Mouse (Mus musculus): ENCODE results near the gene Igdcc3. TPM values are rescaled to one million over a fixed set of nuclear protein-coding genes. Genes with fewer than 3 reads are reported as not detected.

Igdcc3 gene
- total and polyA plus RNA-seq, 3 experiments, result 0.49 TPM; not detected in 2

DNA sequence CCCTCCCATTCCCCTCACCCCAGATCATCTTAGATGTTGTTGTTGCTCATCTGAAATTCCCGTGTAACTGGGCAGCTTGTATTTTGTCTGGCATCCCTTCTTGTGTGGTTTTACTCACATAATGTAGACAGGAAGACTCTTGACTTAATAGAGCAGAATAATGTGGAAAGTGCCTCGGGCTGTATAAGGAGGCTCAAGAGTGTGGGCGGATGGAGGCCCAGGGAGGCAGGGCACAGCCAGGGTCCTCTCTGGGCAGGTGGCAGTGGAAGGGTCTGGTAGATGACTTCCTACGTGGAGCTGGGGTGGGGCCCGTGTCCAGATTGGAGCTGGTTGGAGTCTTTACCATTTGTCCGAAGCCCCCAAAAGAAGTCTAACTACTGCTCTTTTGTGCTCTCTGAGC is 82.9 kb downstream of the Igdcc3 start:
- H3K9me3 ChIP-seq (replicated peaks), result no peaks in the 10 kb centered on the region
- H3K36me3 ChIP-seq (replicated peaks), result peaks cover 76% of the 10 kb centered on the region
- H3K4me3 ChIP-seq (ENCODE audit: low read depth, low read length), result no peak overlapping the region
- TF ChIP-seq GATA1 (IDR thresholded peaks at IDR 0.05; ENCODE audit: borderline replicate concordance, low read length) (no peak), POLR2AphosphoS5 (IDR thresholded peaks at IDR 0.05; ENCODE audit: insufficient replicate concordance, low read depth, low read length) (no peak), GATA2 (IDR thresholded peaks at IDR 0.05; ENCODE audit: borderline replicate concordance, low read depth, low read length) (no peak), CTCF (IDR thresholded peaks at IDR 0.05; ENCODE audit: low read depth, low read length) (no peak), TAL1 (conservative IDR thresholded peaks at IDR 0.05; ENCODE audit: low read depth, low read length) (no peak)
- DNase-seq (ENCODE audit: low spot score), result no peak
- H3K4me1 ChIP-seq (ENCODE audit: insufficient read depth, low read depth, low read length), result peaks cover 48% of the 10 kb centered on the region
- no peaks in the 10 kb centered on the region for H3K27me3 ChIP-seq (ENCODE audit: insufficient read depth, low read length)
- no peak for ATAC-seq (ENCODE audit: extremely low read depth, insufficient number of reproducible peaks, low FRiP score, poor library complexity, severe bottlenecking)

DNA sequence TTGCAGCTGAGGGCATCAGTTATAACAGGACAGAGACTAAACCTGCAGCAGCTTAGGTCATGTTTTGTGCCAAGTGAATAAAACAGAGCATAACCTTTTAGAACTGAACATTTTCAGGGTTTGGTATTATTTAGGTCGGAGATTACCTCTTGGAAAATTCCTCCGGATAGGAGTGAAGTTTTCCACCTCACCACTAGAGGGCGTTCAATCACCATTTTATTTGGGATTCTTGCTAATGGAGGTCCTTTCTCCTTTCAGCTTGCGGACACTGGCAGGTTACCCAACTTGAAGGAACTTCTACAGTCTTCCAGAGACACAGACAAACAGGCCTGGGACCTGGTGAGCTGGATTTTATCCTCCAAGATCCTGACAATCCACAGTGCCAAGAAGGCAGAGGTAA is 84.8 kb downstream of the Igdcc3 start:
- Histone ChIP-seq H3K4me1 (ENCODE audit: insufficient read depth, low read depth, low read length) (peaks cover 32% of the 10 kb centered on the region), H3K27me3 (ENCODE audit: insufficient read depth, low read length) (no peaks in the 10 kb centered on the region), H3K4me3 (ENCODE audit: low read depth, low read length) (no peak overlapping the region), H3K36me3 (replicated peaks) (peaks cover 86% of the 10 kb centered on the region), H3K9me3 (replicated peaks) (no peaks in the 10 kb centered on the region)
- ATAC-seq (ENCODE audit: extremely low read depth, insufficient number of reproducible peaks, low FRiP score, poor library complexity, severe bottlenecking) (no peak), DNase-seq (ENCODE audit: low spot score) (no peak)
- TF ChIP-seq CTCF (IDR thresholded peaks at IDR 0.05; ENCODE audit: low read depth, low read length), result peak; percentile 66
- no peak for TF ChIP-seq TAL1 (conservative IDR thresholded peaks at IDR 0.05; ENCODE audit: low read depth, low read length)

DNA sequence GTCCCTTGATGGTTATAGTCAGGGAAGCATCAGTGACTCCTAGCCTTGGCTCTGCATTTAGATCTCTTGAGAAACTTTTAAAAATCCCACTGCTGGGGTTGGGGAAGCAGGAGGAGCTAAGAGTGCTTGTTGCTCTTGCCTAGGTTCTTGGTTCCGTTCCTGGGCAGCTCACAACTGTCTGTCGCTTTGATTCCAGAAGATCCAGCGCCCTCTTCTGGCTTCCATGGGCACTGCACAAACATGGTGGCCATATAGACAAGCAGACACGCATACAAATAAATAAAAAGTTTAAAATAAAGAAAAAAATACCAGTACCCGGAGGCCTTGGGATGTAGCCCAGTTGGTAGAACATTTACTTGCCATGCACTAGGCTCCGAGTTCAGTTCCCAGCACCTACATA is 89.3 kb downstream of the Igdcc3 start:
- no peak for TF ChIP-seq CTCF (IDR thresholded peaks at IDR 0.05; ENCODE audit: low read depth, low read length)
- no peak for TF ChIP-seq TAL1 (conservative IDR thresholded peaks at IDR 0.05; ENCODE audit: low read depth, low read length)
- Histone ChIP-seq H3K4me1 (ENCODE audit: insufficient read depth, low read depth, low read length) (peaks cover 16% of the 10 kb centered on the region), H3K36me3 (replicated peaks) (peaks cover 92% of the 10 kb centered on the region), H3K4me3 (ENCODE audit: low read depth, low read length) (no peak overlapping the region), H3K9me3 (replicated peaks) (no peaks in the 10 kb centered on the region), H3K27me3 (ENCODE audit: insufficient read depth, low read length) (no peaks in the 10 kb centered on the region)
- ATAC-seq (ENCODE audit: extremely low read depth, insufficient number of reproducible peaks, low FRiP score, poor library complexity, severe bottlenecking) (no peak), DNase-seq (ENCODE audit: low spot score) (no peak)

DNA sequence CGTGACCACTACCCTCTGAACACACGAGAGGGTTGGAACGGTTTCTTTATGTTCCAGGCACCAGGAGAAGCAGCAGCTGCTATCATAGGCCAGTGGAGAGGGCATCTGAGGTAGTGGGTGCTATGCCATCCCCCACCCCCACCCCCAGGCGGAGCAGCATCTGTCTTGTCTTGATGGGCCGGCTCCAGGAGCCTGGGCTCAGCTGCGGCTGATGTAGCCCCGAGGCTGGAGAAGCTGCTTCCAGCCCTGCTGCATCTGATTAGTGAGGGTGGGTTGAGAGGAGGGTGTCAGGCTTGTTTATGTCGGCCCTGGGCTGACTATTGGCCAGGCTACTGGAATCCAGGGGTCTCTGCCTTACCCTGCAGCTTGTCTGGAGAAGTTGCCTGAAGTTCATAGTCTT is 90.3 kb downstream of the Igdcc3 start:
- no peak for ATAC-seq (ENCODE audit: extremely low read depth, insufficient number of reproducible peaks, low FRiP score, poor library complexity, severe bottlenecking)
- H3K4me3 ChIP-seq (ENCODE audit: low read depth, low read length), result no peak overlapping the region

DNA sequence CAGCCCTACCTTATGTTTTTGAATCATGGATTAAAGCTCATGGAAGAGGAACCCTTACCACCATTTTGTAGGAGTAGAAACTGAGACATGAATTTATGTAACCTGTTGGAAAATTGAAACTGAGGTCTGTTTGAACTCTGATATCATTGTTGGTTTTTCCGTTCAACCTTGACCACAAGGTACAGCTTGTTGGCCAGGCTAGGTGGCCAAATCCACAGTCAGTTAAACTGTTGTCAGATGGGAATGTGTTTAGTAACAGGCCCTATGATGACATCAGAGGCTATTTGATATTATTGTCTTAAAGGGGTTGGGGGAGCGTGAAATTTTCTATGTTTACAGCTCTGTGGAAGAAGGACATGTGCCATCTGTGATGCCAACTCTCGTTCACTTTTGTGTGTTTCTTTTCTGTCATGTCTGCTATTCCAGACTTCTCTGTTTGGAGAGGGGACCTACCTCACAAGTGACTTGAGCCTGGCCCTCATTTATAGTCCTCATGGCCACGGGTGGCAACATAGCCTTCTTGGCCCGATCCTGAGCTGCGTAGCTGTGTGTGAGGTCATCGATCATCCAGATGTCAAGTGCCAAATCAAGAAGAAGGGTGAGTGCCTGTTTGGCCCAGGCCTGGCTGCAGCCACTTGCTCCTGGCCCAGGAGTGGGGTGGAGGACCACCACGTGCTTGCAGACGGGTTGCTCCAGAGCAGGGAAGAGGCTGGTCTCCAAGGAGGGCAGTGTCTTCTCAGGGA is 92.4 kb downstream of the Igdcc3 start:
- DNase-seq (ENCODE audit: low spot score) (no peak), ATAC-seq (ENCODE audit: extremely low read depth, insufficient number of reproducible peaks, low FRiP score, poor library complexity, severe bottlenecking) (no peak)
- no peak for TF ChIP-seq POLR2AphosphoS5 (IDR thresholded peaks at IDR 0.05; ENCODE audit: insufficient replicate concordance, low read depth, low read length)
- no peak for TF ChIP-seq GATA2 (IDR thresholded peaks at IDR 0.05; ENCODE audit: borderline replicate concordance, low read depth, low read length)
- TF ChIP-seq CTCF (IDR thresholded peaks at IDR 0.05; ENCODE audit: low read depth, low read length), result no peak
- no peak for TF ChIP-seq TAL1 (conservative IDR thresholded peaks at IDR 0.05; ENCODE audit: low read depth, low read length)
- no peak for TF ChIP-seq GATA1 (IDR thresholded peaks at IDR 0.05; ENCODE audit: borderline replicate concordance, low read length)
- Histone ChIP-seq H3K4me3 (ENCODE audit: low read depth, low read length) (no peak overlapping the region), H3K27me3 (ENCODE audit: insufficient read depth, low read length) (no peaks in the 10 kb centered on the region), H3K9me3 (replicated peaks) (no peaks in the 10 kb centered on the region), H3K4me1 (ENCODE audit: insufficient read depth, low read depth, low read length) (peaks cover 11% of the 10 kb centered on the region), H3K36me3 (replicated peaks) (peaks cover 96% of the 10 kb centered on the region)

More for the DNA sequence above, 90.3 kb downstream of the Igdcc3 start:
- peaks cover 11% of the 10 kb centered on the region for H3K4me1 ChIP-seq (ENCODE audit: insufficient read depth, low read depth, low read length)
- peaks cover 92% of the 10 kb centered on the region for H3K36me3 ChIP-seq (replicated peaks)
- DNase-seq (ENCODE audit: low spot score), result no peak
- H3K9me3 ChIP-seq (replicated peaks), result no peaks in the 10 kb centered on the region
- TF ChIP-seq CTCF (IDR thresholded peaks at IDR 0.05; ENCODE audit: low read depth, low read length) (no peak), GATA1 (IDR thresholded peaks at IDR 0.05; ENCODE audit: borderline replicate concordance, low read length) (no peak), TAL1 (conservative IDR thresholded peaks at IDR 0.05; ENCODE audit: low read depth, low read length) (no peak), GATA2 (IDR thresholded peaks at IDR 0.05; ENCODE audit: borderline replicate concordance, low read depth, low read length) (no peak), POLR2AphosphoS5 (IDR thresholded peaks at IDR 0.05; ENCODE audit: insufficient replicate concordance, low read depth, low read length) (no peak)
- H3K27me3 ChIP-seq (ENCODE audit: insufficient read depth, low read length), result no peaks in the 10 kb centered on the region

DNA sequence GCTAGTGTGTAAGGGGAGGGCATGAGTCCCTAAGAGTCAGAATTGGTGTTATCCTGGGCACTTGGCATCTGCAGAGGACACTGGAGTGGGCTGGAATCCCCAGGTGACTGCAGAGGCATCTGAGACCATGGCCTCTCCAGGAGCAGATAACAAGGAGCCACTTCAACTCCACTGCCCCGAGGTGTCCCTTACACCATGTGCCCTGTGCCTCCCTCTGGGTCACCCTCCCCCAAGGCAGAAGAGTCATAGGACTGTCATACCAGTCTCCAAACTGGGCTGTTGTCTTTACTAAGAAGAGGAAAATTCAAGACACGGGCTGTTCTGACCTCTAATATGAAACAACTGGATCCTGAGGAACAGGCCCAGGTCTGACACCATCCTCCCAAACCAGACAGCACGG is 93.7 kb downstream of the Igdcc3 start:
- H3K9me3 ChIP-seq (replicated peaks), result no peaks in the 10 kb centered on the region
- no peak for DNase-seq (ENCODE audit: low spot score)
- peaks cover 11% of the 10 kb centered on the region for H3K4me1 ChIP-seq (ENCODE audit: insufficient read depth, low read depth, low read length)
- H3K36me3 ChIP-seq (replicated peaks), result peaks cover 95% of the 10 kb centered on the region
- no peak for ATAC-seq (ENCODE audit: extremely low read depth, insufficient number of reproducible peaks, low FRiP score, poor library complexity, severe bottlenecking)
- no peaks in the 10 kb centered on the region for H3K27me3 ChIP-seq (ENCODE audit: insufficient read depth, low read length)
- no peak for TF ChIP-seq TAL1 (conservative IDR thresholded peaks at IDR 0.05; ENCODE audit: low read depth, low read length)
- TF ChIP-seq CTCF (IDR thresholded peaks at IDR 0.05; ENCODE audit: low read depth, low read length), result no peak
- TF ChIP-seq POLR2AphosphoS5 (IDR thresholded peaks at IDR 0.05; ENCODE audit: insufficient replicate concordance, low read depth, low read length), result no peak
- TF ChIP-seq GATA2 (IDR thresholded peaks at IDR 0.05; ENCODE audit: borderline replicate concordance, low read depth, low read length), result no peak
- TF ChIP-seq GATA1 (IDR thresholded peaks at IDR 0.05; ENCODE audit: borderline replicate concordance, low read length), result no peak
- no peak overlapping the region for H3K4me3 ChIP-seq (ENCODE audit: low read depth, low read length)

Other genes with a start within 250 kb of the Igdcc3 start
- gene Slc24a1, start 189.6 kb upstream of the Igdcc3 start, total RNA-seq (2014; fragmentation: Nextera tagmentation), result not detected in 2 replicates
- 0.05 and 0.06 TPM in 2 replicates for gene Slc24a1, start 189.6 kb upstream of the Igdcc3 start, total RNA-seq (2017)
- gene Slc24a1, start 189.6 kb upstream of the Igdcc3 start, polyA plus RNA-seq (2012), result not detected in 2 replicates
- 46.3 and 50.1 TPM in 2 replicates for gene Ints14, start 180.3 kb upstream of the Igdcc3 start, total RNA-seq (2014; fragmentation: Nextera tagmentation)
- 42.0 and 43.2 TPM in 2 replicates for gene Ints14, start 180.3 kb upstream of the Igdcc3 start, total RNA-seq (2017)
- gene Ints14, start 180.3 kb upstream of the Igdcc3 start, polyA plus RNA-seq (2012), result 36.4 and 42.7 TPM in 2 replicates
- 22.0 and 22.3 TPM in 2 replicates for gene Hacd3, start 119.5 kb upstream of the Igdcc3 start, total RNA-seq (2014; fragmentation: Nextera tagmentation)
- gene Hacd3, start 119.5 kb upstream of the Igdcc3 start, total RNA-seq (2017), result 48.1 and 49.0 TPM in 2 replicates
- 3.0 and 3.3 TPM in 2 replicates for gene Hacd3, start 119.5 kb upstream of the Igdcc3 start, polyA plus RNA-seq (2012)
- 137 and 145 TPM in 2 replicates for gene Dpp8, start 108.8 kb upstream of the Igdcc3 start, total RNA-seq (2014; fragmentation: Nextera tagmentation)
- gene Dpp8, start 108.8 kb upstream of the Igdcc3 start, total RNA-seq (2017), result 125 and 133 TPM in 2 replicates
- 11.6 and 13.6 TPM in 2 replicates for gene Dpp8, start 108.8 kb upstream of the Igdcc3 start, polyA plus RNA-seq (2012)
- gene Igdcc4, start 39.7 kb upstream of the Igdcc3 start, total RNA-seq (2014; fragmentation: Nextera tagmentation), result not detected in 2 replicates
- 0.17 and 0.22 TPM in 2 replicates for gene Igdcc4, start 39.7 kb upstream of the Igdcc3 start, total RNA-seq (2017)
- gene Igdcc4, start 39.7 kb upstream of the Igdcc3 start, polyA plus RNA-seq (2012), result not detected in 2 replicates
- gene Parp16, start 54.2 kb downstream of the Igdcc3 start, total RNA-seq (2014; fragmentation: Nextera tagmentation), result 14.8 and 19.5 TPM in 2 replicates
- gene Parp16, start 54.2 kb downstream of the Igdcc3 start, total RNA-seq (2017), result 7.7 and 7.8 TPM in 2 replicates
- 15.9 and 19.4 TPM in 2 replicates for gene Parp16, start 54.2 kb downstream of the Igdcc3 start, polyA plus RNA-seq (2012)
- not detected in 2 replicates for gene Cilp, start 124.0 kb downstream of the Igdcc3 start, total RNA-seq (2014; fragmentation: Nextera tagmentation)
- gene Cilp, start 124.0 kb downstream of the Igdcc3 start, total RNA-seq (2017), result under 0.01 TPM in 1 of 2 replicates, not detected in the other
- not detected in 2 replicates for gene Cilp, start 124.0 kb downstream of the Igdcc3 start, polyA plus RNA-seq (2012)
- 34.1 and 41.9 TPM in 2 replicates for gene Clpx, start 153.1 kb downstream of the Igdcc3 start, total RNA-seq (2014; fragmentation: Nextera tagmentation)
- gene Clpx, start 153.1 kb downstream of the Igdcc3 start, total RNA-seq (2017), result 59.5 and 64.9 TPM in 2 replicates
- gene Clpx, start 153.1 kb downstream of the Igdcc3 start, polyA plus RNA-seq (2012), result 12.7 and 14.0 TPM in 2 replicates
- gene Pdcd7, start 204.9 kb downstream of the Igdcc3 start, total RNA-seq (2014; fragmentation: Nextera tagmentation), result 8.0 and 10.2 TPM in 2 replicates
- gene Pdcd7, start 204.9 kb downstream of the Igdcc3 start, total RNA-seq (2017), result 18.8 and 22.7 TPM in 2 replicates
- gene Pdcd7, start 204.9 kb downstream of the Igdcc3 start, polyA plus RNA-seq (2012), result 29.9 and 42.8 TPM in 2 replicates
- 1.7 TPM in 1 of 2 replicates, not detected in the other for gene Ubap1l, start 219.9 kb downstream of the Igdcc3 start, total RNA-seq (2014; fragmentation: Nextera tagmentation)
- 0.55 TPM in 1 of 2 replicates, not detected in the other for gene Ubap1l, start 219.9 kb downstream of the Igdcc3 start, total RNA-seq (2017)
- 0.06 and 0.10 TPM in 2 replicates for gene Ubap1l, start 219.9 kb downstream of the Igdcc3 start, polyA plus RNA-seq (2012)